Mouse (Mus musculus): ENCODE data around the gene Ksr1.

The Ksr1 gene

DNA sequence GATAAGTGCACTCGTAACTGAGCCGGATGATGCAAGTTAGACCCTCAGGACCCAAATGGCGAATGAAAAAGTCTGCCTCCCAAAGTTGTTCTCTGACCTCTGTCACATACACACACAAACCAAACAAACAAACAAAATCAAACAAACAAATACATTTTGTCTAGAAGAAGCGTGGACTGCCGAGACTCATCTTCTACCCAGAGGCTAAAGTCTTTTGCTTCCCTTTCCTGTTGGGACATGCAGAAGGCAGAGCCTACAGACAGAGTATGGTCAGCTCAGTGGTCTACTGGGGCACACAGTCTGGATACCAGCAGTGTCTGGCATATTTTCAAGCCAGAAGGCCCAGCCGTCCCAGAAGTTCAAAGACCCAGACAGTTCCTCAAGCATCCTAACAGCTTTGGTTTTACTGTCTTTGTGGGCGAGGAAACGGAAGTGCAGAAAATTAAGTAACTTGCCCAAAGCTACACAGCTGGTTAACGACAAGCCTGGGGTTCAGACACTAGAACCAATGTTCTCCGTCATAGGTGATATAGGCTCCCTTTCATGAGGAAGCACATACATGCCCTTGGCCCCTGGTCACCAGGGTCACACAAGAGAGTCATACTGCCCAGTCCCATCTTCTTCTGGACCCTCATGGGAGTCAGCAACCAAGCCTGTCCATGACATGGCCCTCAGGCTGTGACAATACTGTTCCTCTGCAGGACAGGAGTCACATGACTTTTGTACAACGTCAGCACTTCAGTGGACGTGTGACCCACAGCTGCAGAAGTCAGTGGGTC, 163.5 kb downstream of the Ksr1 start:
- DNase-seq (ENCODE audit: low read depth, low spot score), result no peak

DNA sequence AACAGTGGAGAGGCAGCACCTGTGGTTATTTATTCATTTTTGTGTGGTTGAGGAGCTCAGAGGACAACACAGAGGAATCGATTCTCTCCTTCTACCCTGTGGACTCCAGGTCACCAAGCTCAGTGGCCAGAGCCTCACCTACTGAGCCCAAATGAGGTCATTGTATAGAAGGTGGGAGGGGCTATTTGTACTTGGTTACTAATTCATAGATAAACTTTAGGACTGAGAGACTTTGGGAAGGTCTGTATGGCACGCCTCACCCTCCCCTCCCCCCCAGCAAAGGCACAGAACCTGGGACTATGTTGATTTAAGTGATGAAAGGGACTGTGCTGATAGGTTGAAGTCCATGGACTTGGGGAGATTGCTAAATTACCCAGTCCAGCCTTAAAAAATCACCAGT, 164.2 kb downstream of the Ksr1 start:
- DNase-seq (ENCODE audit: low read depth, low spot score), result no peak

DNA sequence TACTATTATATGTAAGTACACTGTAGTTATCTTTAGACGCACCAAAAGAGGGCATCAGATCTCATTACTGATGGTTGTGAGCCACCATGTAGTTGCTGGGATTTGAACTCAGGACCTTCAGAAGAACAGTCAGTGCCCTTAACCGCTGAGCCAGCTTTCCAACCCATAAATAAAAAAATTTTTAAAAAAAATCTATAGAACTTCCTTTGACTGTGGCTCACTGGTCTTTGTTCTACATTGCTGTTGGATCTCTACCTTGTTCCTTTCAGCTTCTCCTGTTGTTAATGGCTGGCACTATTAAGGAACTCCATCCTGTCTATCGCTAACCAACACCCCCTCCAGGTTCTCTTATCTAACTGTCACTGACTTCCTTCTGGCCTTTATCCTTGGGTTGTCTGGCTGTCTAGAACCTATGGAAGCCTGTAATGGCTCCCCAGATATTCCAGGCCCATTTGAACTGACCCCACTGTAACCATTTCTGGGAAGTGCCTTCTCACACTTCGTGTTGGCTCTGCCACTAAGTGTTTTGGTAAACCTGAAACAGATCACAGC, 166.0 kb downstream of the Ksr1 start:
- no peak for DNase-seq (ENCODE audit: low read depth, low spot score)

DNA sequence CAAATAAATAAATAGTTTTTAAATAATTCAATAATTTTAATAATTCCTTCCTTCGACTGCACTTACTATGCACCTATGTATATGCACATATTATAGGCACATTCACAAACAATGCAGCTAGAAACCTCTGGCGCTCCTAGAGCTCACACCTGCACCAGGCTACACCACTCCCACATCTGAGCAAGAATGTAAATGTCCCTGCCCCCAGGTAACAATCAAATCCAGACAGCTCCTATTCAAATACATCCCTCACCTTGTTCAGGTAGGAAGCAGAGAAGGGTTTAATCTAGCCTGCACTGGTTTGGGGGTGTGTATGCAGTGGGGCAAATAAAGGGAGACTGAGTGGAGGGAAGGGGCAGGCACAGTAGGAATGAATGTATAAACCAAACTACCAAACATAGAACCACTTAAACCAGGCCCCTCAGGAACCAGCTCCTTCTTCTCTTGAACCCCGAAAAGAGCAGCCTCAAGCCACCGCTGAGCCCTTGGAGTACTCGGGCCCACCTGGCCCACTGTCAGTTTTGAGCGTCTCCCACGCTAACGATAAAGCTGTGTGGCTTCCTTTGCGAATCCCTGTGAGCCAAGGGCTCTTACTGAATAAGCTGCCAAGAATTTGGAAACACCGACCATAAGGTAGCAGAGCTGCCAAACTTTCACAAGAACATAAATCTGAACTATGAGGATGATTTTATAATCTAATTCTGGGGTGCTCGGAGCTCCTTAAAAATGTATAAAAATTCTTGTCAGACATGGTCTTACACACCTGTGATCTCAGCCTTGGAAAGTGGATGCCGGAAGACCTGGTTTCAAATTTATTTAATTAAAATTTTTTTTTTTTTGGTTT, 167.8 kb downstream of the Ksr1 start:
- no peak for DNase-seq (ENCODE audit: low read depth, low spot score)

DNA sequence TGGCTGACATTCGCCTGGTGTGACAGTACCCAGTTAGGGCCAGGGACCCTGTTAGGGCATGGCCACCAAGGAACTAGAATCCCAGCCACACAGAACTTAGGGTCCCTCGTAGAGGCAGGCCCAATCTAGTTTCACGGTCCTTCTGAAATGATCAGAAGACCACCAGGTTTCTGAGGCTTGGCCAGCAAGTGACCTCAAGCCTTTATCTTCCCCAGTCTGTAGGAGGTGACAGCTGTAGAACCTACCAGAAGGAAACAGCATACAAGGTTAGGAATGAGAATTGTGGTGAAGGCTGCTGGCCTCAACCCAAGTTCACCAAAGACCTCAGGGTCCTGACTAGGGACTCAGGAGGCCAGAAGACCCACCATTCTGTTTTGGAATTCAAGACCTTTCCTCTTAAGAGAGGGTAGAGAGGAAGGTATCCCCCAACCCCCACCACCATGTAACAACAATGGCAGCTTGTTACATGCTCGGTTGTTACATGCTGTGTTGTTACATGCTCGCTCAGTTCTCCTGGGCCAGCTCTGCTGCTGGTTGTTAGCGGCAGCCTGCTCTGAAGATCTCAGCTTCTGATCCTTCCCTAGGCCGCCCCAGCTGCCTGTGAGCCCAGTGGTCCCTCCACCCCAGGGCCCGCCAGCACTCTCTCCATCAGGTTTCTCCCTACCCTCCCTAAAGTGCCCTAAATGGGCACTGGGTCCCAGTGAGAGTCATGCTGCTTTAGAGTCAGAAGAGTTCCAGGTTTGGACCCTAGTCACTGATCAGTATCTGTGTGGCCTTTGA, 169.3 kb downstream of the Ksr1 start:
- DNase-seq (ENCODE audit: low read depth, low spot score), result no peak

DNA sequence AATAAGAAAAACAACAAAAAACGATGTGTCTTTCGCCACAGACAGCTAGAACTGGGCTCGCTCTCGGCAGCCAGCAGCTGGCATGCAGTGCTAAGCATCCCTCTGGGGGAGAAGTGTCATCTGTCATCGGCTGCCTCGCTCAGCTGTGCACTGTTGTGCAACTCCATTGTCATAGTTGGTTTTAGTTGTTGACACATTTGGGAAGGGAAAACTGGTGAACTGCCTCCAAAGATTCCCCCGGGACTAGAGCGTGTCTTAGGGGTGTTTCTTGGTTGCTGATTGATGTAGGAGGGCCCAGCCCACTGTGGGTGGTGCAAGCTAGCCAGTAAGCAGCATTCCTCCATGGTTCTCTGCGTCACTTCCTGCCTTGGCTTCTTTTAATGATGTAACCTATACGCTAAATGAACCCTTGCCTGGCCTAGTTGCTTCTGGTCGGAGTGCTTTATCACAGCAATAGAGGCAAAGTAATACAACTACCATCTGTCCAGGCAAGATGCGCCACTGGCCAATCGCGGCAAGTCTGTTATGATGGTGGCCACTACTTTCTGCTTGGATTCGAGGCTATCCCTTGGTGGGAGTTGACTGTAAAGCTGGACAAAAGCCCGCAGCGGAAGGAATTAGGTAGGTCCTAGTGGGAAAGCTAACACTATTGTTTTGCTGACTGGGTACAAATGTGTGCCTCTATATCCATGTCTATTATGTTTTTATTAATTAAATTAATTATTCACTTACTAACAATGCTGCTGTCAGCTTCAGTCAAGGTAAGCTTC, 172.6 kb downstream of the Ksr1 start:
- DNase-seq (ENCODE audit: low read depth, low spot score), result peak; percentile 62

DNA sequence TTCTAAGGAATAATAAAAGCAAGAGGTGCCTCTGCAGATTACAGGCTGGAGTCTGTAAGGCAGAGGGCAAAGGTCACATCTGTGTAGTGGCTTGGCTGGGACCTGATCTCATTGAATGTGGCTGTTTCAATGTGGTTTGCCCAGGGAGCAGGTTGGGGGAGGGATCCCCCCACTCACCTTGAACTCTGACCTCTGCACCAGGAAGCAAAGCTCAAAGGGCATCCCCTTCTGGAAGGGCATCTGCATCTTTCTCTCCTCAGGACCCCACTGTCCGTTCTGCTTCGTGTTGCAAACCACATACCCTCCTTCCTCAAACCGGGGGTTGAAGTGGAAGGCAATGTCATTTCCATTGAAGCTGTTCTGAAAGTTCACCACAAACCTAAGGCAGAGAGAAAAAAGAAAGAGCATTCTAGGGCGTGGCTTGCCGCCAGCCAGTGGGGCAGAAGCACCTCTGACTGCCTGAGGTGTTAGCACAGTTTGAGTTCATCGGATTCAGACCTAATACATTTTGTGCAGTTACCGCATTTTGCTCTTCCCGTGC, 173.3 kb downstream of the Ksr1 start:
- DNase-seq (ENCODE audit: low read depth, low spot score), result peak; percentile 34

DNA sequence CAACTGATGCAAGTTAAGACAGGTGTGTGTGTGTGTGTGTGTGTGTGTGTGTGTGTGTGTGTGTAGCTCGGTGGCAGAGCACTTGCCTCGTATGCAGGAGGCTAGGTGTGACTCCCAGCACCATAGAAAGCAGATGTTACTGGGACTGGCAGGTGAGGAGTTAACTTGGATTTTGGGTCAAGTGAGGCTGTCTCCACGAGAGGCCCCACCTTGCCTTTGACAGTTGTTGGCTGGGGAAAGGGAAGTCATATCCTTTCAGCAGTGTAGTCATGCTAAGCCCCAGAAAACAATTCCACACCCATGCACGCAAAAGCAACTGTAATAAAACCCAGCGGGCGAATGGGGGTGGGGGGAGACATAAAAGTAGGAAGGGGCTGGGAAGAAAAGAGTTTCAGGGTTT, 173.9 kb downstream of the Ksr1 start:
- DNase-seq (ENCODE audit: low read depth, low spot score), result peak; percentile 12

DNA sequence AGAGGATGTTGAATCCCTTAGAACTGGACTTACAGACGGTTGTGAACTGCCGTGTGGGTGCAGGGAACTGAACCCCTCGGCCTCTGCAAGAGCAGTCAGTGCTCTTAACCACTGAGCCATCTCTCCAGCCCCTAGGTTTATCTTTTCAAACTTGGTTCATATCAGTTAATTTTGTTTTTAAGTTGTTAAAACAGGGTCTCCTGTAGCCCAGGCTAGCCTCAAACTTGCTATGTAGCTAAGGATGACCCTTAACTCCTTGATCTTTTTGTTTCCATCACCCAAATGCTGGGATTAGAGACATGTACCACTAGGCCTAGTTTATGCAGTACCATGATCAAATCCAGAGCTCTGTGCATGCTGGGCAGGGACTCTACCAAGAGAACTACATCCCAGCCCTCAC, 174.5 kb downstream of the Ksr1 start:
- DNase-seq (ENCODE audit: low read depth, low spot score), result no peak

DNA sequence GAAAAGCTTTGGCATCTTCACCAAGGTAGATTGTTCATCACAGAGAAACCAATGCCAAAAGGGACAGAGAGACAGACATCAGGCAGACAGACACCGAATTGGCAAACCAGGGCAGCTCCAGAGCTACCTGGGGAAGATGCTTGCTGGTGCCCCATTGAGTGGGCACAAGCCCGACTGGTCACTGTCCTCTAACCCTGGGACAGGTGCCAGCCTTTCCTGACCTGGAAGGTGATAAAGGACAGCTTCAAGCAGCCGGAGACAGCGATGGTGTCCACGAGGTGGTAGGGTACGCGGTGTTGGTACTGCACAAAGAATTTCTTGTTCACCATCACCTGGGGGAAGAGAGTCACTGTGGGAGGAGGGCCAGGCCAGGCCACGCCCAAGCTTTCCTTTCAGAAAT, 175.1 kb downstream of the Ksr1 start:
- no peak for DNase-seq (ENCODE audit: low read depth, low spot score)

DNA sequence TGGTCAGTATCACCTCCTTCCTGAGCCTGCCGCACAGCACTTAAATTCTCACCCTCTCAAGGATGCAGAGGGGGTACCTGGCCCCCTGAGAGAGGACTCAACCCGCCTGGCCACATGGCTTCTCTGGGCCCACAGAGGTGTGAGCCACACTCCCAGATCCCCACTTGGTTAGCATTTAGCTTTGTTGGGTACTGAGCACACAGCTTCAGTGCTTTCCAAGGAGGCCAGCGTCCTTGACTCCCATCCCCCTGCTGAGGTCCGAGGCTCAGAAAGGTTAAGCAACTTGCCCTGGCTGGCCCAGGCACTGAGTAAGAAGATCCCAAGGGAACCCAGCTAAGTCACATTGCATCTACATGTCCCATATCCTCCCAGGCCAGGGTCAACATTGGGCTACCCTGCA, 178.1 kb downstream of the Ksr1 start:
- no peak for DNase-seq (ENCODE audit: low read depth, low spot score)

DNA sequence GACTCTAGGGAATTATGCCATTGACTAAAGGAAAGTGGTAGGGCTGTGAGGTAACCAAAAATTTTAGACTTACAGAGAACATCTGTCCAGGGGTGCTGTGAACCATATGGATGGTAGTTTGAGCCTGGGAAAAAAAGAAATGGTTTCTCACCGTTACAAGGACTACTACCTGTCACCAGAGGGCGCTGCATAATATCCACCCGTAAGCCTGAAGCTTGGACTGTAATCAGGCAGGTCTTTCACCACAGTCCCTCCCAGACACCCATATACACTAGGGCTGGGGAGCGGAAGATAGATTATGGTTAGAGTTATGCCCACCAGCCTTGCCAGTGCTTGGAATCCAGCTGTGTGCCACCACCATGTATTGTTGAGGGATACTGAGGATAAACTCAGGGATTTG, 178.8 kb downstream of the Ksr1 start:
- peak; percentile 67 for DNase-seq (ENCODE audit: low read depth, low spot score)
